Mouse (Mus musculus) kidney, adult 2 months (tissue): Measurements from ENCODE around the gene P2ry6. TPM values are rescaled to one million over a fixed set of nuclear protein-coding genes. Genes with fewer than 3 reads are reported as not detected.
A peak's percentile ranks its signal among the peaks of the same experiment; 100 is the strongest.

Source experiments
- DNase-seq: peaks from one replicate; pipeline ENCODE4 v3.0.0; 2021
- H3K27ac ChIP-seq: fragments of 200-500 bp; 2 replicates; pipeline ENCODE4 v1.5.1; 2012; ENCODE audit warnings: low read depth, low read length, control low read depth, inconsistent platforms; ENCODE audit not compliant: insufficient read depth
- H3K27me3 ChIP-seq: fragments of 200-500 bp; replicated peaks from 2 replicates; pipeline ENCODE4 v1.6.1; 2012; ENCODE audit warnings: mild to moderate bottlenecking, moderate library complexity, low read length, inconsistent platforms; ENCODE audit not compliant: control insufficient read depth, insufficient read depth
- H3K36me3 ChIP-seq: fragments of 200-500 bp; 2 replicates; pipeline ENCODE4 v1.6.1; 2012; ENCODE audit warnings: mild to moderate bottlenecking, moderate library complexity, low read length, inconsistent platforms; ENCODE audit not compliant: control insufficient read depth, insufficient read depth
- H3K4me1 ChIP-seq: fragments of 200-500 bp; 2 replicates; pipeline ENCODE4 v1.6.1; 2011; ENCODE audit warnings: low read length; ENCODE audit not compliant: control insufficient read depth, insufficient read depth
- H3K4me3 ChIP-seq: fragments of 200-500 bp; 2 replicates; pipeline ENCODE4 v1.5.1; 2011; ENCODE audit warnings: mild to moderate bottlenecking, low read depth, low read length, control low read depth; ENCODE audit not compliant: insufficient read depth
- CTCF ChIP-seq: fragments of 200-500 bp; conservative IDR thresholded peaks from 2 replicates; pipeline ENCODE4 v1.5.1; 2011; ENCODE audit warnings: low read depth, mild to moderate bottlenecking, control low read depth, low read length, moderate library complexity, mixed read lengths; ENCODE audit not compliant: insufficient read depth, insufficient read length
- POLR2A ChIP-seq: fragments of 200-500 bp; IDR thresholded peaks from one replicate; pipeline ENCODE4 v1.6.1; 2011; ENCODE audit warnings: low read depth, low read length, control low read depth
- WGBS: fragments of 180-500 bp; shearing (Covaris S2); methylation state at CpG from one replicate; pipeline ENCODE4 v1.1.7; 2018; 5-methylcytosine and 5-hydroxymethylcytosine counted together
- polyA plus RNA-seq: library from polyadenylated mRNA; depleted of rRNA; stranded (reverse); fragments of >200 nt; gene quantifications from 2 replicates; pipeline ENCODE4 v1.2.3, GENCODE M21; 2012

Gene P2ry6
- polyA plus RNA-seq, 1 experiment: 7.6 TPM

GRCm38 (mm10) chr7:101010741-101011140 lies 36.3 kb upstream of the P2ry6 start:
- Histone ChIP-seq H3K27ac (no peak overlapping the region), H3K4me3 (peak overlapping the region; percentile 56), H3K36me3 (no peaks in the 10 kb centered on the region), H3K27me3 (no peaks in the 10 kb centered on the region), H3K4me1 (peaks cover 6% of the 10 kb centered on the region)
- TF ChIP-seq POLR2A: no peak
- TF ChIP-seq CTCF: no peak
- no peak for DNase-seq
- WGBS: 70% methylated on average over 3 of the region's 3 CpGs

GRCm38 (mm10) chr7:101006201-101006600 lies 31.8 kb upstream of the P2ry6 start:
- no peak overlapping the region for H3K4me3 ChIP-seq
- TF ChIP-seq CTCF (no peak), POLR2A (no peak)
- no peaks in the 10 kb centered on the region for H3K27me3 ChIP-seq
- no peaks in the 10 kb centered on the region; the same call in 1 of the 2 replicates for H3K4me1 ChIP-seq
- peak; percentile 61 for DNase-seq
- 68% methylated on average over 2 of the region's 2 CpGs for WGBS
- H3K27ac ChIP-seq: peak overlapping the region; percentile 73
- H3K36me3 ChIP-seq: no peaks in the 10 kb centered on the region

GRCm38 (mm10) chr7:101005119-101005518 lies 30.7 kb upstream of the P2ry6 start:
- Histone ChIP-seq H3K27me3 (no peaks in the 10 kb centered on the region), H3K27ac (peak overlapping the region; percentile 58; the same call in 1 of the 2 replicates), H3K36me3 (no peaks in the 10 kb centered on the region), H3K4me3 (no peak overlapping the region), H3K4me1 (no peaks in the 10 kb centered on the region; the same call in 1 of the 2 replicates)
- no peak for TF ChIP-seq CTCF
- no peak for TF ChIP-seq POLR2A
- 55% methylated on average over 4 of the region's 4 CpGs for whole genome bisulfite sequencing
- no peak for DNase-seq

- Histone ChIP-seq H3K4me1 (no peaks in the 10 kb centered on the region; the same call in 1 of the 2 replicates), H3K36me3 (no peaks in the 10 kb centered on the region), H3K27me3 (no peaks in the 10 kb centered on the region), H3K27ac (no peak overlapping the region), H3K4me3 (no peak overlapping the region)
- peak; percentile 51 for DNase-seq
- TF ChIP-seq POLR2A (no peak), CTCF (no peak)
- WGBS: 67% methylated on average over 11 of the region's 11 CpGs
Measured at GRCm38 (mm10) chr7:101003442-101004326, 29.2 kb upstream of the P2ry6 start.

GRCm38 (mm10) chr7:101002274-101002673 lies 27.8 kb upstream of the P2ry6 start:
- Histone ChIP-seq H3K4me1 (no peaks in the 10 kb centered on the region; the same call in 1 of the 2 replicates), H3K36me3 (no peaks in the 10 kb centered on the region), H3K4me3 (no peak overlapping the region), H3K27ac (no peak overlapping the region; the same call in 1 of the 2 replicates), H3K27me3 (no peaks in the 10 kb centered on the region)
- no peak for TF ChIP-seq POLR2A
- no peak for TF ChIP-seq CTCF
- 58% methylated on average over 6 of the region's 6 CpGs for WGBS
- DNase-seq: peak; percentile 31

- TF ChIP-seq CTCF: no peak
- no peak for TF ChIP-seq POLR2A
Measured at GRCm38 (mm10) chr7:100999623-101000022, 25.2 kb upstream of the P2ry6 start.

GRCm38 (mm10) chr7:100998578-100998960 lies 24.1 kb upstream of the P2ry6 start:
- Histone ChIP-seq H3K27ac (no peak overlapping the region), H3K4me3 (no peak overlapping the region), H3K4me1 (no peaks in the 10 kb centered on the region), H3K36me3 (no peaks in the 10 kb centered on the region), H3K27me3 (no peaks in the 10 kb centered on the region)
- TF ChIP-seq POLR2A (no peak), CTCF (no peak)
- DNase-seq: no peak
- WGBS: 94% methylated on average over 24 of the region's 24 CpGs

More at GRCm38 (mm10) chr7:100999623-101000022, 25.2 kb upstream of the P2ry6 start:
- Histone ChIP-seq H3K36me3 (no peaks in the 10 kb centered on the region), H3K27me3 (no peaks in the 10 kb centered on the region), H3K27ac (no peak overlapping the region), H3K4me3 (no peak overlapping the region), H3K4me1 (no peaks in the 10 kb centered on the region)
- DNase-seq: no peak
- WGBS: 87% methylated on average over 5 of the region's 5 CpGs
